Mouse (Mus musculus): ENCODE data around the gene Fbxo6. TPM values are rescaled to one million over a fixed set of nuclear protein-coding genes. Genes with fewer than 3 reads are reported as not detected.

Fbxo6 gene
- polyA plus RNA-seq, 1 experiment from 2014 or later = 28.1 TPM

- TF ChIP-seq EP300 (optimal IDR thresholded peaks at IDR 0.05) = no peak
- TF ChIP-seq CTCF (IDR thresholded peaks at IDR 0.05; ENCODE audit: low read depth) = peak; percentile 49
- peak overlapping the region; percentile 59 for H3K4me3 ChIP-seq (ENCODE audit: low read depth, low read length)
- ATAC-seq (ENCODE audit: low FRiP score, low TSS enrichment) (peak; percentile 89), DNase-seq (ENCODE audit: low spot score) (peak; percentile 94)
- H3K9ac ChIP-seq (ENCODE audit: low read length) = peak overlapping the region; percentile 71
- H3K4me1 ChIP-seq (replicated peaks; ENCODE audit: control insufficient read depth, insufficient read depth) = no peaks in the 10 kb centered on the region
- WGBS = under 1% methylated on average over 40 of the region's 55 CpGs
- peaks cover 9% of the 10 kb centered on the region; the same call in 1 of the 2 replicates for H3K27me3 ChIP-seq (ENCODE audit: control insufficient read depth, insufficient read depth, low read length)
- H3K9me3 ChIP-seq (ENCODE audit: control insufficient read depth, low read length) = no peaks in the 10 kb centered on the region
- H3K4me2 ChIP-seq (replicated peaks; ENCODE audit: low read depth) = peak overlapping the region; percentile 99
- H3K27ac ChIP-seq (replicated peaks) = peak overlapping the region; percentile 35; the same call in 1 of the 2 replicates
- no peaks in the 10 kb centered on the region for H3K36me3 ChIP-seq (ENCODE audit: control insufficient read depth, insufficient read depth, low read length)
These were observed 7.8 kb upstream of the Fbxo6 start for GRCm38 (mm10) chr4:148159544-148160435.

GRCm38 (mm10) chr4:148158436-148159348 is 6.8 kb upstream of the Fbxo6 start:
- no peaks in the 10 kb centered on the region for H3K4me1 ChIP-seq (replicated peaks; ENCODE audit: control insufficient read depth, insufficient read depth)
- H3K4me2 ChIP-seq (replicated peaks; ENCODE audit: low read depth) = peak overlapping the region; percentile 99
- H3K9ac ChIP-seq (ENCODE audit: low read length) = peak overlapping the region; percentile 71
- no peaks in the 10 kb centered on the region for H3K36me3 ChIP-seq (ENCODE audit: control insufficient read depth, insufficient read depth, low read length)
- no peaks in the 10 kb centered on the region for H3K9me3 ChIP-seq (ENCODE audit: control insufficient read depth, low read length)
- H3K27me3 ChIP-seq (ENCODE audit: control insufficient read depth, insufficient read depth, low read length) = peaks cover 7% of the 10 kb centered on the region; the same call in 1 of the 2 replicates
- DNase-seq (ENCODE audit: low spot score) = no peak
- ATAC-seq (ENCODE audit: low FRiP score, low TSS enrichment) = no peak
- 45% methylated on average over 27 of the region's 27 CpGs for WGBS
- TF ChIP-seq EP300 (optimal IDR thresholded peaks at IDR 0.05) = no peak
- TF ChIP-seq CTCF (IDR thresholded peaks at IDR 0.05; ENCODE audit: low read depth) = no peak
- H3K27ac ChIP-seq (replicated peaks) = no peak overlapping the region
- peak overlapping the region; percentile 59 for H3K4me3 ChIP-seq (ENCODE audit: low read depth, low read length)

GRCm38 (mm10) chr4:148154982-148155381 is 3.0 kb upstream of the Fbxo6 start:
- H3K9me3 ChIP-seq (ENCODE audit: control insufficient read depth, low read length) = no peaks in the 10 kb centered on the region
- ATAC-seq (ENCODE audit: low FRiP score, low TSS enrichment) (no peak), DNase-seq (ENCODE audit: low spot score) (no peak)
- H3K27ac ChIP-seq (replicated peaks) = no peak overlapping the region
- no peak overlapping the region for H3K4me3 ChIP-seq (ENCODE audit: low read depth, low read length)
- no peak overlapping the region for H3K4me2 ChIP-seq (replicated peaks; ENCODE audit: low read depth)
- 47% methylated on average over 3 of the region's 3 CpGs for WGBS
- no peak overlapping the region for H3K9ac ChIP-seq (ENCODE audit: low read length)
- no peaks in the 10 kb centered on the region for H3K36me3 ChIP-seq (ENCODE audit: control insufficient read depth, insufficient read depth, low read length)
- H3K4me1 ChIP-seq (replicated peaks; ENCODE audit: control insufficient read depth, insufficient read depth) = no peaks in the 10 kb centered on the region
- H3K27me3 ChIP-seq (ENCODE audit: control insufficient read depth, insufficient read depth, low read length) = no peaks in the 10 kb centered on the region
- TF ChIP-seq EP300 (optimal IDR thresholded peaks at IDR 0.05) = no peak
- peak; percentile 70 for TF ChIP-seq CTCF (IDR thresholded peaks at IDR 0.05; ENCODE audit: low read depth)

- DNase-seq (ENCODE audit: low spot score) (no peak), ATAC-seq (ENCODE audit: low FRiP score, low TSS enrichment) (no peak)
- H3K4me1 ChIP-seq (replicated peaks; ENCODE audit: control insufficient read depth, insufficient read depth) = no peaks in the 10 kb centered on the region
- TF ChIP-seq CTCF (IDR thresholded peaks at IDR 0.05; ENCODE audit: low read depth) = no peak
- no peak for TF ChIP-seq EP300 (optimal IDR thresholded peaks at IDR 0.05)
- H3K4me2 ChIP-seq (replicated peaks; ENCODE audit: low read depth) = no peak overlapping the region
- no peaks in the 10 kb centered on the region for H3K9me3 ChIP-seq (ENCODE audit: control insufficient read depth, low read length)
- H3K27me3 ChIP-seq (ENCODE audit: control insufficient read depth, insufficient read depth, low read length) = no peaks in the 10 kb centered on the region
- H3K9ac ChIP-seq (ENCODE audit: low read length) = no peak overlapping the region
- H3K27ac ChIP-seq (replicated peaks) = no peak overlapping the region
- H3K4me3 ChIP-seq (ENCODE audit: low read depth, low read length) = no peak overlapping the region
- WGBS = 87% methylated on average over 4 of the region's 4 CpGs
- H3K36me3 ChIP-seq (ENCODE audit: control insufficient read depth, insufficient read depth, low read length) = no peaks in the 10 kb centered on the region
These were observed 2.1 kb upstream of the Fbxo6 start for GRCm38 (mm10) chr4:148154006-148154405.

GRCm38 (mm10) chr4:148152547-148152946 is 607 bp upstream of the Fbxo6 start:
- ATAC-seq (ENCODE audit: low FRiP score, low TSS enrichment) = no peak

More at GRCm38 (mm10) chr4:148152547-148152946, 607 bp upstream of the Fbxo6 start:
- Histone ChIP-seq H3K27me3 (ENCODE audit: control insufficient read depth, insufficient read depth, low read length) (no peaks in the 10 kb centered on the region), H3K4me3 (ENCODE audit: low read depth, low read length) (no peak overlapping the region), H3K27ac (replicated peaks) (no peak overlapping the region), H3K36me3 (ENCODE audit: control insufficient read depth, insufficient read depth, low read length) (no peaks in the 10 kb centered on the region), H3K4me1 (replicated peaks; ENCODE audit: control insufficient read depth, insufficient read depth) (no peaks in the 10 kb centered on the region), H3K9me3 (ENCODE audit: control insufficient read depth, low read length) (no peaks in the 10 kb centered on the region), H3K4me2 (replicated peaks; ENCODE audit: low read depth) (no peak overlapping the region), H3K9ac (ENCODE audit: low read length) (no peak overlapping the region)
- no peak for TF ChIP-seq EP300 (optimal IDR thresholded peaks at IDR 0.05)
- DNase-seq (ENCODE audit: low spot score) = no peak
- 87% methylated on average over 5 of the region's 5 CpGs for WGBS
